Mouse (Mus musculus) embryonic facial prominence, embryonic 13.5 days (tissue): ENCODE results near the gene Psma3. TPM values are rescaled to one million over a fixed set of nuclear protein-coding genes. Genes with fewer than 3 reads are reported as not detected.

ENCODE experiments used
- ATAC-seq: fragments of 200-750 bp; cut with Nextera tagmentation; 2 replicates; pipeline ENCODE4 v1.8.0; 2017; ENCODE audit warnings: low read depth; ENCODE audit not compliant: insufficient number of reproducible peaks, insufficient read depth, low FRiP score, low TSS enrichment
- H3K27ac ChIP-seq: fragments of 300-500 bp; sonication (generic); 2 replicates; pipeline ENCODE4 v1.5.1; 2015; ENCODE audit warnings: moderate library complexity, mild to moderate bottlenecking, inconsistent platforms
- H3K27me3 ChIP-seq: fragments of 300-500 bp; sonication (generic); 2 replicates; pipeline ENCODE4 v1.6.1; 2015; ENCODE audit warnings: mild to moderate bottlenecking, inconsistent platforms
- H3K36me3 ChIP-seq: fragments of 300-500 bp; sonication (generic); 2 replicates; pipeline ENCODE4 v1.6.1; 2015; ENCODE audit warnings: mild to moderate bottlenecking, inconsistent platforms
- H3K4me1 ChIP-seq: fragments of 300-500 bp; sonication (generic); 2 replicates; pipeline ENCODE4 v1.6.1; 2015; ENCODE audit warnings: inconsistent platforms
- H3K4me2 ChIP-seq: fragments of 300-500 bp; sonication (generic); 2 replicates; pipeline ENCODE4 v1.6.1; 2015; ENCODE audit warnings: moderate library complexity, mild to moderate bottlenecking, inconsistent platforms
- H3K4me3 ChIP-seq: fragments of 300-500 bp; sonication (generic); 2 replicates; pipeline ENCODE4 v1.5.1; 2015; ENCODE audit warnings: mild to moderate bottlenecking, inconsistent platforms
- H3K9ac ChIP-seq: fragments of 300-500 bp; sonication (generic); 2 replicates; pipeline ENCODE4 v1.6.1; 2015; ENCODE audit warnings: mild to moderate bottlenecking, inconsistent platforms
- H3K9me3 ChIP-seq: fragments of 300-500 bp; sonication (generic); 2 replicates; pipeline ENCODE4 v1.6.1; 2016; ENCODE audit warnings: inconsistent platforms
- WGBS: fragments of 180-500 bp; shearing (Covaris S2); methylation state at CpG from one replicate; pipeline ENCODE4 v1.1.7; 2015; ENCODE audit warnings: mixed read lengths; 5-methylcytosine and 5-hydroxymethylcytosine counted together
- polyA plus RNA-seq: library from polyadenylated mRNA; unstranded; fragments of >200 nt; fragmentation: Nextera tagmentation; extraction: Ambion mirVana; gene quantifications from 2 replicates; pipeline ENCODE4 v1.2.1, GENCODE M21; 2015

Psma3 gene
- 638 and 649 TPM in 2 replicates for polyA plus RNA-seq

- Histone ChIP-seq H3K36me3 (peaks cover 17% of the 10 kb centered on the region), H3K9ac (peak within 1 kb of the TSS; percentile 99), H3K27ac (peak within 1 kb of the TSS; percentile 98), H3K4me3 (peak within 1 kb of the TSS; percentile 98), H3K9me3 (no peaks in the 10 kb centered on the region), H3K4me1 (peaks cover 9% of the 10 kb centered on the region), H3K27me3 (no peaks in the 10 kb centered on the region), H3K4me2 (peak within 1 kb of the TSS; percentile 77)
- under 1% methylated on average over 71 of the region's 71 CpGs for WGBS
- peak; percentile 99 for ATAC-seq
Measured at GRCm38 (mm10) chr12:70974441-70975266, at the start of gene Psma3. Gene Psma3 (plus strand): TSS chr12:70974621.

- H3K4me1 ChIP-seq, result no peaks in the 10 kb centered on the region
- H3K27me3 ChIP-seq, result no peaks in the 10 kb centered on the region
- no peak overlapping the region for H3K27ac ChIP-seq
- ATAC-seq, result no peak
- 0 out of 2 replicates have a peak, but pooled peaks cover 3% of the 10 kb centered on the region for H3K9me3 ChIP-seq
- 82% methylated on average over 4 of the region's 4 CpGs for WGBS
- no peak overlapping the region for H3K4me2 ChIP-seq
- H3K9ac ChIP-seq, result no peak overlapping the region
- H3K36me3 ChIP-seq, result no peaks in the 10 kb centered on the region
- H3K4me3 ChIP-seq, result no peak overlapping the region
Measured at GRCm38 (mm10) chr12:70929781-70930180, 44.6 kb upstream of the Psma3 start.

DNA sequence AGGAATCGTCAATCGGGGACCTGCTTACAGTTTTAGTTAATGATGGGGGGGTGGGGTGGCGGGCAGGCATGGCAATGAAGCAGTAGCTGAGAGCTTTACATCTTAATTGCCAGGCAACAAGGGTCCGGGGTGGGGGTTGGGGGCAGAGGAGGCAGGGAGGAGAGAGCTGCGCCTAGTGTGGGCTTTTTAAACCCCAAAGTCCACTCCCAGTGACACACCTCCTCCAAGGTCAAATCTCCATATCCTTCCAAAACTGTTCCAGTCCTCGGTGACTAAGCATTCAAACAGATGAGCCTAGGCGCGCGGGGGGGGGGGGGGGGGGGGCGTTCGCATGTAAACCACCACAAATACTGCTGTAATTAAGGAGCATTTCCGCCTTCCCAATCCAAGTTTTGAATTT is 37.3 kb upstream of the Psma3 start:
- Histone ChIP-seq H3K4me1 (peaks cover 8% of the 10 kb centered on the region), H3K36me3 (peaks cover 9% of the 10 kb centered on the region), H3K27ac (peak overlapping the region; percentile 94), H3K9me3 (0 out of 2 replicates have a peak, but pooled peaks cover 3% of the 10 kb centered on the region), H3K9ac (peak overlapping the region; percentile 93), H3K4me3 (peak overlapping the region; percentile 89), H3K27me3 (no peaks in the 10 kb centered on the region), H3K4me2 (peak overlapping the region; percentile 71)
- 24% methylated on average over 9 of the region's 12 CpGs for WGBS
- ATAC-seq, result 0 out of 2 replicates have a peak, but pooled peaks have one; percentile 2

GRCm38 (mm10) chr12:70937571-70938384 is 36.6 kb upstream of the Psma3 start, which contains the start of gene Actr10:
Gene Actr10 (plus strand): TSS chr12:70937857.
- Histone ChIP-seq H3K4me2 (peak within 1 kb of the TSS; percentile 71), H3K9ac (peak within 1 kb of the TSS; percentile 93), H3K4me3 (peak within 1 kb of the TSS; percentile 89), H3K36me3 (peaks cover 15% of the 10 kb centered on the region), H3K27ac (peak within 1 kb of the TSS; percentile 94), H3K9me3 (0 out of 2 replicates have a peak, but pooled peaks cover 3% of the 10 kb centered on the region), H3K27me3 (no peaks in the 10 kb centered on the region), H3K4me1 (peaks cover 8% of the 10 kb centered on the region)
- under 1% methylated on average over 59 of the region's 59 CpGs for WGBS
- ATAC-seq, result peak; percentile 95

GRCm38 (mm10) chr12:70940806-70941205 is 33.6 kb upstream of the Psma3 start:
- Histone ChIP-seq H3K4me3 (no peak overlapping the region), H3K9me3 (no peaks in the 10 kb centered on the region), H3K4me1 (peaks cover 8% of the 10 kb centered on the region), H3K9ac (no peak overlapping the region), H3K4me2 (no peak overlapping the region), H3K27me3 (no peaks in the 10 kb centered on the region), H3K36me3 (peaks cover 36% of the 10 kb centered on the region), H3K27ac (no peak overlapping the region)
- no peak for ATAC-seq
- WGBS, result 97% methylated on average over 7 of the region's 7 CpGs

DNA sequence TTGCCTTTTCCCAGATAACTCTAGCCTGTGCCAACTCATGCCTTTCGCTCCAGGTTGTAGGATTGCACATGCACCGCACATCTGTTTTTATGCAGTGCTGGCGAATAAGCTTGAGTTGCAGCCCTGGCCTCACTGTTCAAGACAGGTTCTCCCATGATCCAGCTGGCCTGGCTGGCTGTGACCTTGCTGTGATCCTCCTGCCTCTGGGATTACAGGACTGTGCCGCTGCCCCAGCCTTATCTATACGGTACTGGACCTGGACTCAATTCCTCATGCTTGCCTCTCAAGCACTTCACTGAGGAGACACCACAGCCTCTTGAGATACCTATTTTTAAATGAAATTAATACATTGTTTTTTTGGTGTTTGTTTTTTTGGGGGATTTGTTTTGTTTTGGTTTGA is 30.2 kb upstream of the Psma3 start:
- Histone ChIP-seq H3K27me3 (no peaks in the 10 kb centered on the region), H3K9me3 (no peaks in the 10 kb centered on the region), H3K4me3 (no peak overlapping the region), H3K36me3 (peaks cover 57% of the 10 kb centered on the region), H3K4me2 (no peak overlapping the region), H3K27ac (no peak overlapping the region), H3K9ac (no peak overlapping the region), H3K4me1 (0 out of 2 replicates have a peak, but pooled peaks cover 4% of the 10 kb centered on the region)
- 94% methylated on average over 5 of the region's 5 CpGs for WGBS
- no peak for ATAC-seq

DNA sequence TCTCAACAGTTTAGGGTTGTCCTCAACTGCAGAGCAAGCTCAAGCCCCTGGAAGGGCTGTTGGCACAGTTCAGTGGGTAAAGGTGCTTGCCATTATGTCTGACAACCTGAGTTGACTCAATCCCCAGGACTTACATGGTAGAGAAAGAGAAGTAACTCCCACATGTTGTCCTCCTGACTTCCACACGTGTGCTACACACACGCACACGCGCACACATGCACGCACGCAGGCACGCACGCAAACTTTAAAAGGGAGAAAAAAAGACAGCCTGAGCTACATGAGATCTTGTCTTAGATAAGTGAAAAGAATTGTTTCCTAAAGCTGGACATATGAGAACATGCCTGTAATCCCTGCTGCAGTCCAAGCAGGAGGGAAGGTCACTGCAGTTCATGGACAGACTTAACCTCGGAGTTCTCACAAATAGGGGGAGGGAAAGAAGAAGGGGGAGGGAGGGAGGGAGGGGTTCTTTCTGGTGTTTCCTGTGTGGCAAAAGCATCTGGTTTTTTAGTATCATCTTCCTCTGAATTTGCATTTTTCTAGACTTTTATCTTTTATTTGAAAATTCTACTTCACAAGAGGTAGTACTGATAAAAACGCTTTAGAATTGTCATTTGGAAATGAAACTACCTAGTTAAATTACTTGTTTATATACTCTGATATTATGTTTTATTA is 27.7 kb upstream of the Psma3 start:
- Histone ChIP-seq H3K27me3 (no peaks in the 10 kb centered on the region), H3K36me3 (peaks cover 66% of the 10 kb centered on the region), H3K9me3 (no peaks in the 10 kb centered on the region), H3K4me2 (no peak overlapping the region), H3K9ac (no peak overlapping the region), H3K4me1 (no peaks in the 10 kb centered on the region), H3K4me3 (no peak overlapping the region), H3K27ac (no peak overlapping the region)
- no peak for ATAC-seq
- WGBS, result 94% methylated on average over 10 of the region's 10 CpGs

DNA sequence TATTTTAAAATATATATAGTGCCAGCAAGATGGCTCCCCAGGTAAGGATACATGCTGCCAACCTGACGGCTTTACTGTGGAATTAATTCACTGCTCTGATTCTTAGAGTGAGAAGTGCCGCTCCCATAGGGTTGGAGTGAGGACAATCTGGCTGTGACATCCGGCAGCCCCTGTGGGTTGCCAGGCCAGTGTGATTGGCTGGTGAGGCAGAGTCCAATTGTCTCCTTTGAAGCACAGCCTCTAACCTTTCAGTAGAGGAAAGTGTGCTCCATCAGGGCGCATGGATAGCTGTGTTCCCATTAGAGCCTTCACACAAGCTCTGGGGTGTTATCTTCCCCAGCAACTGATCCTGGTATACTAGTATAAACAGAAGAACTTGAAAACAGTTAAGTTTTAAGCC is 15.8 kb upstream of the Psma3 start:
- no peak overlapping the region for H3K4me2 ChIP-seq
- no peak overlapping the region for H3K9ac ChIP-seq
- H3K4me1 ChIP-seq, result no peaks in the 10 kb centered on the region
- peaks cover 80% of the 10 kb centered on the region for H3K36me3 ChIP-seq
- H3K9me3 ChIP-seq, result no peaks in the 10 kb centered on the region
- 89% methylated on average over 4 of the region's 4 CpGs for WGBS
- H3K4me3 ChIP-seq, result no peak overlapping the region
- H3K27me3 ChIP-seq, result no peaks in the 10 kb centered on the region
- no peak for ATAC-seq
- no peak overlapping the region for H3K27ac ChIP-seq

GRCm38 (mm10) chr12:70967581-70967980 is 6.8 kb upstream of the Psma3 start:
- peak overlapping the region; percentile 89; the same call in 1 of the 2 replicates for H3K9ac ChIP-seq
- H3K27ac ChIP-seq, result peak overlapping the region; percentile 98
- no peaks in the 10 kb centered on the region for H3K27me3 ChIP-seq
- ATAC-seq, result no peak
- peaks cover 18% of the 10 kb centered on the region for H3K36me3 ChIP-seq
- WGBS, result 32% methylated on average over 8 of the region's 8 CpGs
- H3K9me3 ChIP-seq, result no peaks in the 10 kb centered on the region
- H3K4me1 ChIP-seq, result peaks cover 9% of the 10 kb centered on the region
- peak overlapping the region; percentile 67 for H3K4me2 ChIP-seq
- H3K4me3 ChIP-seq, result peak overlapping the region; percentile 68

DNA sequence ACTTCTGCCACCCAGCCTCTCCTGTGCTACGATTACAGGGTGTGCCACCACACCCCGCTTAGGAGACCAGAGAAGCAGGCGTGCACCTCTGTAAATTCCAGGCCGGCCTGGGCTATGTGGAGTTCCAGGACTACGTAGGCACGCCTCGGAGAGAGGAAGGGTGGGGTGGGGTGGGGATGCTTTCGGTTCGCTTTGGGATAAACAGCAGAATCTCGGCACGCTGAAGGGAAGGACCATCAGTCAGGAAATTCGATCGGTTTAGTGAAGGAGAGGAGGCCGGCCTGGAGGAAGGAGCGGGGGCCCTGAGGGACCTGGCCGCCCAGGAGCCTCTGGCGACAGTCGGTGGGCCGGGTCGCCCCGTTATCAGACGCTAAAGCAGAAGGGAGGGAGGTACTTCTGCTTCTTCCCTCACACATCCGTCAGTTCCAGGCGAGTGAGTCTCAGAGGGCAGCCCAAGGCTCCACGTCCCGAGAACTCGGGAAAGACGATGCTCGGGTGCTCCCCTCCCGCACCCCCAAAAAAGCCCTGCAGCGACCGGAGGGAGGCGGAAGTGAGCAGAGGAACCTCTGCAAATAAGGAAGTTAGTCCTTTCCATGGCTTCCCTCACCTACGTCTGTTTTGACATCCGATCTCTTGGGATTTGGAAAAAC is 6.2 kb upstream of the Psma3 start:
- Histone ChIP-seq H3K9me3 (no peaks in the 10 kb centered on the region), H3K36me3 (peaks cover 12% of the 10 kb centered on the region), H3K27ac (peak overlapping the region; percentile 98), H3K9ac (peak overlapping the region; percentile 89), H3K27me3 (no peaks in the 10 kb centered on the region), H3K4me1 (peaks cover 9% of the 10 kb centered on the region), H3K4me2 (peak overlapping the region; percentile 67), H3K4me3 (peak overlapping the region; percentile 68)
- ATAC-seq, result peak; percentile 89
- under 1% methylated on average over 35 of the region's 35 CpGs for WGBS
